Mouse (Mus musculus) left cerebral cortex, adult 2 months (tissue): ENCODE measurements around the gene Coro1c. TPM values are rescaled to one million over a fixed set of nuclear protein-coding genes. Genes with fewer than 3 reads are reported as not detected.

Experiments used
- DNase-seq, 2 experiments: peaks; one replicate each; pipeline ENCODE4 v3.0.0; 2021 to 2022; ENCODE audit warnings: low spot score in 2 of 2, mixed read lengths in 1 of 2; ENCODE audit errors: extremely low spot score in 1 of 2
- H3K27ac ChIP-seq: fragments of 200-600 bp; 2 replicates; pipeline ENCODE4 v1.8.1; 2022
- H3K4me3 ChIP-seq: fragments of 200-600 bp; 2 replicates; pipeline ENCODE4 v1.8.1; 2022
- CTCF ChIP-seq: fragments of 200-600 bp; IDR thresholded peaks from 2 replicates; pipeline ENCODE4 v1.8.1; 2022; ENCODE audit warnings: antibody characterized with exemption, mild to moderate bottlenecking, moderate library complexity
- intact Hi-C: fragments of 180-260 bp; cut with DNase I; formaldehyde crosslinking; loops from one replicate; pipeline ENCODE4 v1.15.1; 2025
- total RNA-seq, 2 experiments: library from RNA; stranded (reverse); gene quantifications; 2 replicates each; pipeline ENCODE4 v1.2.3; 2021

Coro1c gene
- total RNA-seq, 2 experiments from 2014 or later, result 77.9 to 84.3 TPM

GRCm38 (mm10) chr5:113921310-113922166 lies 13.0 kb upstream of the Coro1c start:
- DNase-seq, result no peak
- Histone ChIP-seq H3K27ac (no peak overlapping the region), H3K4me3 (no peak overlapping the region)
- no peak for TF ChIP-seq CTCF
- intact Hi-C loops, result no loop called here

- TF ChIP-seq CTCF, result no peak
- no peak for DNase-seq
- intact Hi-C loops, result no loop called here
- Histone ChIP-seq H3K4me3 (no peak overlapping the region), H3K27ac (no peak overlapping the region)
Observed at GRCm38 (mm10) chr5:113919060-113919459, 10.5 kb upstream of the Coro1c start.

GRCm38 (mm10) chr5:113918654-113919053 lies 10.1 kb upstream of the Coro1c start:
- DNase-seq, result no peak
- H3K27ac ChIP-seq, result no peak overlapping the region
- H3K4me3 ChIP-seq, result no peak overlapping the region
- intact Hi-C loops, result no loop called here
- no peak for TF ChIP-seq CTCF

- H3K27ac ChIP-seq, result no peak overlapping the region
- DNase-seq, result no peak
- intact Hi-C loops, result no loop called here
- H3K4me3 ChIP-seq, result no peak overlapping the region
- TF ChIP-seq CTCF, result no peak
Observed at GRCm38 (mm10) chr5:113910705-113911104, 2.1 kb upstream of the Coro1c start.

- Histone ChIP-seq H3K27ac (no peak overlapping the region), H3K4me3 (no peak overlapping the region)
- TF ChIP-seq CTCF, result no peak
- intact Hi-C loops, result no loop called here
- DNase-seq, result no peak
Observed at GRCm38 (mm10) chr5:113910065-113910701, 1.6 kb upstream of the Coro1c start.

GRCm38 (mm10) chr5:113907786-113908567 lies 581 bp downstream of the Coro1c start:
- Histone ChIP-seq H3K4me3 (peak overlapping the region; percentile 72), H3K27ac (peak overlapping the region; percentile 90)
- intact Hi-C loops, result loop anchor here (2.0 to 5.0 kb wide), 3 partner anchors 44 to 659 kb away; partner anchors contain the start of gene Fam222a
- no peak; the same call in none of the 2 replicates for TF ChIP-seq CTCF
- DNase-seq, result peak; percentile 45 to 49

- H3K27ac ChIP-seq, result peak overlapping the region; percentile 90
- peak overlapping the region; percentile 72 for H3K4me3 ChIP-seq
- DNase-seq, result no peak
- intact Hi-C loops, result loop anchor here (2.0 to 5.0 kb wide), 3 partner anchors 44 to 660 kb away; partner anchors contain the start of gene Fam222a
- no peak for TF ChIP-seq CTCF
Observed at GRCm38 (mm10) chr5:113906958-113907735, 1.4 kb downstream of the Coro1c start.

GRCm38 (mm10) chr5:113904987-113905386 lies 3.6 kb downstream of the Coro1c start:
- intact Hi-C loops, result loop anchor here (5.0 kb wide), 2 partner anchors 47 to 662 kb away; partner anchors contain the start of gene Fam222a
- no peak overlapping the region for H3K27ac ChIP-seq
- no peak for TF ChIP-seq CTCF
- no peak for DNase-seq
- no peak overlapping the region for H3K4me3 ChIP-seq

- Histone ChIP-seq H3K4me3 (no peak overlapping the region), H3K27ac (no peak overlapping the region)
- DNase-seq, result no peak
- intact Hi-C loops, result no loop called here
- no peak for TF ChIP-seq CTCF
Observed at GRCm38 (mm10) chr5:113902983-113903382, 5.6 kb downstream of the Coro1c start.

GRCm38 (mm10) chr5:113902017-113902416 lies 6.5 kb downstream of the Coro1c start:
- Histone ChIP-seq H3K27ac (no peak overlapping the region), H3K4me3 (no peak overlapping the region)
- no peak for DNase-seq
- intact Hi-C loops, result no loop called here
- no peak for TF ChIP-seq CTCF

- intact Hi-C loops, result no loop called here
- peak; percentile 40 to 43 for DNase-seq
- TF ChIP-seq CTCF, result no peak
- no peak overlapping the region for H3K27ac ChIP-seq
- H3K4me3 ChIP-seq, result no peak overlapping the region
Observed at GRCm38 (mm10) chr5:113901074-113901571, 7.4 kb downstream of the Coro1c start.
